Mouse (Mus musculus) MEL (cell line): ENCODE results near the gene Itpkc. TPM values are rescaled to one million over a fixed set of nuclear protein-coding genes. Genes with fewer than 3 reads are reported as not detected.
A peak's percentile ranks its signal among the peaks of the same experiment; 100 is the strongest.

ENCODE experiments used
- DNase-seq: peaks from one replicate; pipeline ENCODE4 v3.0.0; 2011; ENCODE audit warnings: low read depth, low spot score
- H3K27ac ChIP-seq: 2 replicates; pipeline ENCODE4 v1.5.1; 2012; ENCODE audit warnings: low read depth, mild to moderate bottlenecking, control low read depth, low read length, moderate library complexity; ENCODE audit not compliant: control insufficient read depth
- H3K27me3 ChIP-seq, 2 experiments: fragments of 150-350 bp in 1 of 2; sonication (generic) in 1 of 2; 2 replicates each; pipeline ENCODE4 v1.6.1; 2012; ENCODE audit warnings: low read length in 2 of 2, mild to moderate bottlenecking in 2 of 2, improper control_type of control experiment in 1 of 2, moderate library complexity in 1 of 2; ENCODE audit not compliant: insufficient read depth in 2 of 2, control insufficient read depth in 1 of 2
- H3K36me3 ChIP-seq, 2 experiments: 2 replicates each; pipeline ENCODE4 v1.6.1; 2012 to 2014; ENCODE audit warnings: low read length in 2 of 2, improper control_type of control experiment in 1 of 2, inconsistent platforms in 1 of 2, mild to moderate bottlenecking in 1 of 2; ENCODE audit not compliant: insufficient read depth in 2 of 2, control insufficient read depth in 1 of 2
- H3K4me1 ChIP-seq, 2 experiments: fragments of 150-350 bp in 1 of 2; sonication (generic) in 1 of 2; 2 replicates each; pipeline ENCODE4 v1.6.1; 2012; ENCODE audit warnings: low read length in 2 of 2, improper control_type of control experiment in 1 of 2, mild to moderate bottlenecking in 1 of 2; ENCODE audit not compliant: insufficient read depth in 2 of 2, control insufficient read depth in 1 of 2
- H3K4me3 ChIP-seq, 2 experiments: fragments of 150-350 bp in 1 of 2; sonication (generic) in 1 of 2; 2 replicates each; pipeline ENCODE4 v1.5.1; 2012; ENCODE audit warnings: low read depth in 2 of 2, low read length in 2 of 2, mild to moderate bottlenecking in 2 of 2, moderate library complexity in 2 of 2, control low read depth in 1 of 2, improper control_type of control experiment in 1 of 2; ENCODE audit not compliant: control insufficient read depth in 1 of 2, insufficient read depth in 1 of 2
- H3K79me2 ChIP-seq: 2 replicates; pipeline ENCODE4 v1.6.1; 2012; ENCODE audit warnings: mild to moderate bottlenecking, low read length, moderate library complexity; ENCODE audit not compliant: control insufficient read depth, poor library complexity, insufficient read depth
- H3K9ac ChIP-seq: 2 replicates; pipeline ENCODE4 v1.6.1; 2012; ENCODE audit warnings: low read depth, mild to moderate bottlenecking, control low read depth, low read length, moderate library complexity; ENCODE audit not compliant: control insufficient read depth, poor library complexity, severe bottlenecking
- H3K9me3 ChIP-seq: fragments of 150-350 bp; sonication (generic); replicated peaks from 2 replicates; pipeline ENCODE4 v1.6.1; 2012; ENCODE audit warnings: mild to moderate bottlenecking, low read length, improper control_type of control experiment, moderate library complexity; ENCODE audit not compliant: insufficient read depth
- BHLHE40 ChIP-seq: IDR thresholded peaks from 2 replicates; pipeline ENCODE4 v1.6.1; 2012; ENCODE audit warnings: low read depth, mild to moderate bottlenecking, inconsistent platforms, low read length, improper control_type of control experiment, borderline replicate concordance
- CHD1 ChIP-seq: IDR thresholded peaks from 2 replicates; pipeline ENCODE4 v1.6.1; 2012; ENCODE audit warnings: low read depth, mild to moderate bottlenecking, inconsistent platforms, low read length, improper control_type of control experiment
- CHD2 ChIP-seq: IDR thresholded peaks from 2 replicates; pipeline ENCODE4 v1.6.1; 2011; ENCODE audit warnings: low read length, improper control_type of control experiment
- CTCF ChIP-seq, 3 experiments: IDR thresholded peaks in 2 of 3; conservative IDR thresholded peaks in 1 of 3; 2 replicates each; pipeline ENCODE4 v1.5.1; 2011 to 2012; ENCODE audit warnings: low read length in 3 of 3, low read depth in 2 of 3, mild to moderate bottlenecking in 2 of 3, improper control_type of control experiment in 1 of 3, inconsistent platforms in 1 of 3, mixed read lengths in 1 of 3, moderate library complexity in 1 of 3; ENCODE audit not compliant: control insufficient read depth in 1 of 3, insufficient read depth in 1 of 3, poor library complexity in 1 of 3, severe bottlenecking in 1 of 3
- E2F4 ChIP-seq: IDR thresholded peaks from 2 replicates; pipeline ENCODE4 v1.6.1; 2011; ENCODE audit warnings: low read depth, low read length, improper control_type of control experiment, borderline replicate concordance
- ELF1 ChIP-seq: IDR thresholded peaks from 2 replicates; pipeline ENCODE4 v1.6.1; 2014; ENCODE audit warnings: low read depth, mild to moderate bottlenecking, inconsistent platforms, low read length, improper control_type of control experiment, moderate library complexity
- EP300 ChIP-seq, 2 experiments: IDR thresholded peaks; 2 replicates each; pipeline ENCODE4 v1.6.1; 2011; ENCODE audit warnings: improper control_type of control experiment in 2 of 2, low read length in 2 of 2, low read depth in 1 of 2, mild to moderate bottlenecking in 1 of 2
- GABPA ChIP-seq: IDR thresholded peaks from 2 replicates; pipeline ENCODE4 v1.6.1; 2012; ENCODE audit warnings: low read depth, mild to moderate bottlenecking, inconsistent platforms, low read length, improper control_type of control experiment, moderate library complexity
- GATA1 ChIP-seq: IDR thresholded peaks from 2 replicates; pipeline ENCODE4 v1.6.1; 2011; ENCODE audit warnings: low read depth, low read length, improper control_type of control experiment
- HCFC1 ChIP-seq: IDR thresholded peaks from 2 replicates; pipeline ENCODE4 v1.6.1; 2012; ENCODE audit warnings: low read depth, mild to moderate bottlenecking, inconsistent platforms, low read length, improper control_type of control experiment, moderate library complexity
- JUND ChIP-seq: IDR thresholded peaks from 2 replicates; pipeline ENCODE4 v1.6.1; 2011; ENCODE audit warnings: low read depth, mild to moderate bottlenecking, improper control_type of control experiment, low read length
- KAT2A ChIP-seq: conservative IDR thresholded peaks from 2 replicates; pipeline ENCODE4 v1.6.1; 2012; ENCODE audit warnings: low read depth, low read length, improper control_type of control experiment, inconsistent platforms
- MAFK ChIP-seq: IDR thresholded peaks from 2 replicates; pipeline ENCODE4 v1.6.1; 2011; ENCODE audit warnings: low read depth, mild to moderate bottlenecking, low read length, improper control_type of control experiment, borderline replicate concordance
- MAX ChIP-seq: IDR thresholded peaks from 2 replicates; pipeline ENCODE4 v1.6.1; 2011; ENCODE audit warnings: low read length, improper control_type of control experiment
- MAZ ChIP-seq: IDR thresholded peaks from 2 replicates; pipeline ENCODE4 v1.6.1; 2012; ENCODE audit warnings: low read depth, mild to moderate bottlenecking, inconsistent platforms, low read length, improper control_type of control experiment
- MXI1 ChIP-seq: IDR thresholded peaks from 2 replicates; pipeline ENCODE4 v1.6.1; 2011; ENCODE audit warnings: mild to moderate bottlenecking, low read depth, low read length, improper control_type of control experiment
- MYB ChIP-seq: IDR thresholded peaks from 2 replicates; pipeline ENCODE4 v1.6.1; 2011; ENCODE audit warnings: mild to moderate bottlenecking, low read depth, low read length, improper control_type of control experiment
- MYC ChIP-seq: IDR thresholded peaks from 2 replicates; pipeline ENCODE4 v1.6.1; 2011; ENCODE audit warnings: low read depth, mild to moderate bottlenecking, low read length, improper control_type of control experiment, moderate library complexity
- NELFE ChIP-seq: IDR thresholded peaks from 2 replicates; pipeline ENCODE4 v1.6.1; 2011; ENCODE audit warnings: low read depth, low read length, improper control_type of control experiment
- NRF1 ChIP-seq: IDR thresholded peaks from 2 replicates; pipeline ENCODE4 v1.6.1; 2014; ENCODE audit warnings: low read depth, mild to moderate bottlenecking, inconsistent platforms, low read length, improper control_type of control experiment, moderate library complexity; ENCODE audit not compliant: poor library complexity, insufficient read depth, severe bottlenecking
- POLR2A ChIP-seq, 2 experiments: IDR thresholded peaks; 2 replicates each; pipeline ENCODE4 v1.6.1; 2011 to 2012; ENCODE audit warnings: low read length in 2 of 2, mild to moderate bottlenecking in 2 of 2, control low read depth in 1 of 2, improper control_type of control experiment in 1 of 2, low read depth in 1 of 2, moderate library complexity in 1 of 2; ENCODE audit not compliant: control insufficient read depth in 1 of 2, insufficient read depth in 1 of 2, poor library complexity in 1 of 2
- POLR2AphosphoS2 ChIP-seq: IDR thresholded peaks from 2 replicates; pipeline ENCODE4 v1.6.1; 2011; ENCODE audit warnings: low read length, improper control_type of control experiment
- POLR2AphosphoS5 ChIP-seq: IDR thresholded peaks from 2 replicates; pipeline ENCODE4 v1.6.1; 2012; ENCODE audit warnings: low read depth, borderline replicate concordance, mild to moderate bottlenecking, inconsistent platforms, low read length, moderate library complexity, mixed read lengths
- RAD21 ChIP-seq: IDR thresholded peaks from 2 replicates; pipeline ENCODE4 v1.6.1; 2011; ENCODE audit warnings: mild to moderate bottlenecking, low read depth, low read length, improper control_type of control experiment
- RCOR1 ChIP-seq: IDR thresholded peaks from 2 replicates; pipeline ENCODE4 v1.6.1; 2012; ENCODE audit warnings: low read depth, mild to moderate bottlenecking, inconsistent platforms, low read length, improper control_type of control experiment
- SIN3A ChIP-seq: IDR thresholded peaks from 2 replicates; pipeline ENCODE4 v1.6.1; 2012; ENCODE audit warnings: low read length, improper control_type of control experiment, inconsistent platforms
- SMC3 ChIP-seq: IDR thresholded peaks from 2 replicates; pipeline ENCODE4 v1.6.1; 2011; ENCODE audit warnings: low read depth, low read length, improper control_type of control experiment
- TAL1 ChIP-seq: IDR thresholded peaks from 2 replicates; pipeline ENCODE4 v1.6.1; 2012; ENCODE audit warnings: mild to moderate bottlenecking, inconsistent platforms, low read length, moderate library complexity, mixed read lengths
- TCF12 ChIP-seq: IDR thresholded peaks from 2 replicates; pipeline ENCODE4 v1.6.1; 2014; ENCODE audit warnings: low read depth, mild to moderate bottlenecking, inconsistent platforms, low read length, improper control_type of control experiment, moderate library complexity
- UBTF ChIP-seq: IDR thresholded peaks from 2 replicates; pipeline ENCODE4 v1.6.1; 2012; ENCODE audit warnings: low read depth, mild to moderate bottlenecking, inconsistent platforms, low read length, improper control_type of control experiment, moderate library complexity, borderline replicate concordance; ENCODE audit not compliant: insufficient read depth
- USF1 ChIP-seq: IDR thresholded peaks from 2 replicates; pipeline ENCODE4 v1.6.1; 2014; ENCODE audit warnings: low read depth, mild to moderate bottlenecking, inconsistent platforms, low read length, improper control_type of control experiment, moderate library complexity
- ZC3H11A ChIP-seq: IDR thresholded peaks from 2 replicates; pipeline ENCODE4 v1.6.1; 2012; ENCODE audit warnings: low read depth, mild to moderate bottlenecking, inconsistent platforms, low read length, improper control_type of control experiment
- ZKSCAN1 ChIP-seq: IDR thresholded peaks from 2 replicates; pipeline ENCODE4 v1.6.1; 2012; ENCODE audit warnings: low read depth, mild to moderate bottlenecking, inconsistent platforms, low read length, improper control_type of control experiment, moderate library complexity
- ZMIZ1 ChIP-seq: IDR thresholded peaks from 2 replicates; pipeline ENCODE4 v1.6.1; 2012; ENCODE audit warnings: low read depth, mild to moderate bottlenecking, inconsistent platforms, low read length, improper control_type of control experiment, moderate library complexity
- ZNF384 ChIP-seq: IDR thresholded peaks from 2 replicates; pipeline ENCODE4 v1.6.1; 2012; ENCODE audit warnings: low read depth, mild to moderate bottlenecking, inconsistent platforms, low read length, improper control_type of control experiment
- polyA plus RNA-seq, 2 experiments: library from polyadenylated mRNA; stranded (reverse) in 1 of 2; unstranded in 1 of 2; fragments of >175 nt in 1 of 2; fragments of >200 nt in 1 of 2; gene quantifications; 2 replicates each; pipeline versions ENCODE4 v1.2.1 to v1.2.4; 2012; ENCODE audit warnings: low replicate concordance in 2 of 2, low read depth in 1 of 2; ENCODE audit not compliant: insufficient read length in 2 of 2, insufficient read depth in 1 of 2, missing spikeins in 1 of 2
- total RNA-seq: library from RNA; depleted of rRNA; stranded (reverse); fragments of 300-350 nt; gene quantifications from 2 replicates; pipeline ENCODE4 v1.2.3, GENCODE M21; 2012

The Itpkc gene
- total and polyA plus RNA-seq, 3 experiments = 6.3 to 6.8 TPM; not detected in 1

DNA sequence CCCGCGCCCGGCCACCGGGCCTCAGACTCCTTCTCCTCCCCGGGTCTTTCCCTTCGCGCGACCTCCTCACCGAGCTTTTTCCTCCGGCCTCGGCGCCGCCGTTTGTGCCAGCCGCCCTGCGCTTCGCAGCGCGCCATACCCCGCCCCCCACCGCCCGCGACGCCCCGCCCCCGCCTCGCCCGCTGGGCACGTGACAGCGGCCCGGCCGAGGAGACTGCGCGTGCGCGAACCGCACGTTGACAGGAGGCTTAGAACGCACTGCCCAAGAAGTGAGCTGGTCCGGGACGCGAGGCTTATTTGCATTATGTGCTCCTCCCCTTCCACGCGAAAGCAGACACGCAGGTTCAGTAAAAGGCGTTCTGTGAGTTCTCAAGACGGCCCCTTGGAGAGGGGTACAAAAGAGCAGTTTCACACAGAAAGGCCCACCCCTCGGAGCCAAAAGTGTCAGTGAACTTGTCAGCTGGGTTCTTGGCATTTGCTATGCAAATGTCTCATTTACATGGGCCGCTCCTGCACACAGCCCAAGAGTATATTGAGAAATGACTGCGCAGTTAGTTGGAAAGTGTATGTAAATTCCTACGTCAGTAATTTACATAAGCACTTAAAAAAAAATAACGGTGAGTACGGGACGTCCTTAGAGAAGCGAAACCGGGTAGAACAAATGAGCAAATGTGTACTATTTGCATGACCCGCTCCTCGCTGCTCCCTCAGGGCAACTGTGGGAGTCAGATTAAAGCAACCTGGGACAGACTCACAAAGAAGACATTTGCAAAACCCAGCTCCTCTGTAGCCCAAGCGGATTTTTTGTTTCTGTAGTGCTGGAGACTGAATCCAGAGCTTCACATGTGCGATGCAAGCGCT, 61.6 kb downstream of the Itpkc start, which contains the start of gene Egln2:
Egln2 (minus strand) TSS at position 189 of the 861 bp plus-strand sequence.
- H3K79me2 ChIP-seq = peaks cover 11% of the 10 kb centered on the region
- DNase-seq = peak; percentile 96
- peak within 1 kb of the TSS; percentile 90 to 94 for H3K4me3 ChIP-seq
- H3K27me3 ChIP-seq = no peaks in the 10 kb centered on the region
- no peaks in the 10 kb centered on the region for H3K9me3 ChIP-seq
- H3K36me3 ChIP-seq = peaks cover 0 to 3% of the 10 kb centered on the region in 2 experiments; a peak in 1 of 4 replicates
- H3K27ac ChIP-seq = peak within 1 kb of the TSS; percentile 96
- H3K4me1 ChIP-seq = peaks cover 7 to 10% of the 10 kb centered on the region in 2 experiments; a peak in 3 of 4 replicates
- peak within 1 kb of the TSS; percentile 90 for H3K9ac ChIP-seq
- TF ChIP-seq E2F4 = no peak
- no peak for TF ChIP-seq UBTF
- peak; percentile 91 for TF ChIP-seq MXI1
- TF ChIP-seq SIN3A = peak; percentile 90
- no peak for TF ChIP-seq GATA1
- TF ChIP-seq RAD21 = no peak
- no peak for TF ChIP-seq JUND
- TF ChIP-seq CHD1 = no peak
- TF ChIP-seq NELFE = peak; percentile 79
- TF ChIP-seq POLR2AphosphoS5 = no peak
- TF ChIP-seq NRF1 = peak; percentile 69
- TF ChIP-seq ZC3H11A = no peak
- TF ChIP-seq BHLHE40 = peak; percentile 91
- no peak for TF ChIP-seq SMC3
- 0 out of 2 replicates have a peak, but pooled peaks have one; percentile 33 for TF ChIP-seq ZKSCAN1
- no peak for TF ChIP-seq RCOR1
- no peak for TF ChIP-seq GABPA
- peak; percentile 97 for TF ChIP-seq ZNF384
- TF ChIP-seq HCFC1 = peak; percentile 59
- 0 out of 2 replicates have a peak, but pooled peaks have one; percentile 5 for TF ChIP-seq ELF1
- peak; percentile 74 to 87 for TF ChIP-seq POLR2A (IDR thresholded peaks at IDR 0.05; ENCODE audit: control insufficient read depth in 1 of 2, insufficient read depth in 1 of 2, low read depth in 1 of 2, low read length in 2 of 2, poor library complexity in 1 of 2)
- TF ChIP-seq KAT2A = 0 out of 2 replicates have a peak, but pooled peaks have one; percentile 33
- TF ChIP-seq USF1 = peak; percentile 94
- TF ChIP-seq CHD2 = no peak; the same call in 1 of the 2 replicates
- TF ChIP-seq TAL1 = no peak
- no peak for TF ChIP-seq TCF12
- TF ChIP-seq EP300 (IDR thresholded peaks at IDR 0.05; ENCODE audit: low read depth in 1 of 2, low read length in 2 of 2) = peak in 1 of 2 experiments; percentile 38; a peak in 2 of 4 replicates
- TF ChIP-seq MYB = peak; percentile 74; the same call in 1 of the 2 replicates
- TF ChIP-seq MAFK = no peak
- TF ChIP-seq CTCF (IDR thresholded peaks at IDR 0.05 in 2 of 3, conservative IDR thresholded peaks at IDR 0.05 in 1 of 3; ENCODE audit: control insufficient read depth in 1 of 3, insufficient read depth in 1 of 3, low read depth in 2 of 3, low read length in 3 of 3, poor library complexity in 1 of 3, severe bottlenecking in 1 of 3) = no peak
- TF ChIP-seq POLR2AphosphoS2 = peak; percentile 84; the same call in 1 of the 2 replicates
- no peak; the same call in none of the 2 replicates for TF ChIP-seq MAZ
- no peak; the same call in 1 of the 2 replicates for TF ChIP-seq MYC
- TF ChIP-seq ZMIZ1 = peak; percentile 53; the same call in 1 of the 2 replicates
- TF ChIP-seq MAX = peak; percentile 85
